Mouse (Mus musculus): ENCODE measurements at regions not wholly inside any gene's neighbourhood (a gene's known extent, or its start where the extent isn't known, plus 50 kb on each side); places are given as distances from the start of the nearest gene placed in this dataset.
"Not testable (repeated sequence)": the region's sequence is repeated elsewhere in the genome, so short reads cannot be mapped to it uniquely, and the experiment has no call there.

- DNase-seq (ENCODE audit: low spot score in 2 of 2): no peak
These were observed 191.8 kb upstream of the Fmr1 start for GRCm38 (mm10) chrX:68486585-68486984.

GRCm38 (mm10) chrX:68492052-68492451 lies 186.3 kb upstream of the Fmr1 start:
- not testable (repeated sequence) for DNase-seq (ENCODE audit: low spot score in 2 of 2)

- no peak for DNase-seq (ENCODE audit: low spot score in 2 of 2)
These were observed 183.8 kb upstream of the Fmr1 start for GRCm38 (mm10) chrX:68494398-68495143.

GRCm38 (mm10) chrX:68495144-68495493 lies 183.2 kb upstream of the Fmr1 start:
- DNase-seq (ENCODE audit: low spot score in 2 of 2): no peak

GRCm38 (mm10) chrX:68495751-68496150 lies 182.6 kb upstream of the Fmr1 start:
- DNase-seq (ENCODE audit: low spot score in 2 of 2): no peak

- no peak for DNase-seq (ENCODE audit: low spot score in 2 of 2)
These were observed 180.5 kb upstream of the Fmr1 start for GRCm38 (mm10) chrX:68497886-68498285.

GRCm38 (mm10) chrX:68502938-68503337 lies 175.4 kb upstream of the Fmr1 start:
- no peak for DNase-seq (ENCODE audit: low spot score in 2 of 2)

GRCm38 (mm10) chrX:68507664-68508063 lies 170.7 kb upstream of the Fmr1 start:
- no peak for DNase-seq (ENCODE audit: low spot score in 2 of 2)

- DNase-seq (ENCODE audit: low spot score in 2 of 2): no peak
These were observed 166.1 kb upstream of the Fmr1 start for GRCm38 (mm10) chrX:68512213-68512766.

GRCm38 (mm10) chrX:68546561-68546960 lies 131.8 kb upstream of the Fmr1 start:
- peak; percentile 29 to 33 for DNase-seq (ENCODE audit: low spot score in 2 of 2)

- DNase-seq (ENCODE audit: low spot score in 2 of 2): no peak
These were observed 124.3 kb upstream of the Fmr1 start for GRCm38 (mm10) chrX:68554031-68554430.

GRCm38 (mm10) chrX:68557717-68558116 lies 120.6 kb upstream of the Fmr1 start:
- peak in 1 of 2 experiments; percentile 4 for DNase-seq (ENCODE audit: low spot score in 2 of 2)

GRCm38 (mm10) chrX:68585246-68585645 lies 93.1 kb upstream of the Fmr1 start:
- peak; percentile 39 to 58 for DNase-seq (ENCODE audit: low spot score in 2 of 2)

GRCm38 (mm10) chrX:68622141-68622540 lies 56.2 kb upstream of the Fmr1 start:
- DNase-seq (ENCODE audit: low spot score in 2 of 2): no peak

Measured in right cerebral cortex, adult 2 months (tissue).